Mouse (Mus musculus) adrenal gland, postnatal 10 days (tissue): ENCODE results near the gene Ubash3a. TPM values are rescaled to one million over a fixed set of nuclear protein-coding genes. Genes with fewer than 3 reads are reported as not detected.

ENCODE experiments used
- DNase-seq: peaks from one replicate; pipeline ENCODE4 v3.0.0; 2021; ENCODE audit warnings: mixed read lengths
- total RNA-seq, 2 experiments: library from RNA; stranded (reverse); gene quantifications; 2 replicates each; pipeline ENCODE4 v1.2.3; 2021

Ubash3a gene
- total RNA-seq, 2 experiments from 2014 or later, result 0.69 to 1.3 TPM

DNA sequence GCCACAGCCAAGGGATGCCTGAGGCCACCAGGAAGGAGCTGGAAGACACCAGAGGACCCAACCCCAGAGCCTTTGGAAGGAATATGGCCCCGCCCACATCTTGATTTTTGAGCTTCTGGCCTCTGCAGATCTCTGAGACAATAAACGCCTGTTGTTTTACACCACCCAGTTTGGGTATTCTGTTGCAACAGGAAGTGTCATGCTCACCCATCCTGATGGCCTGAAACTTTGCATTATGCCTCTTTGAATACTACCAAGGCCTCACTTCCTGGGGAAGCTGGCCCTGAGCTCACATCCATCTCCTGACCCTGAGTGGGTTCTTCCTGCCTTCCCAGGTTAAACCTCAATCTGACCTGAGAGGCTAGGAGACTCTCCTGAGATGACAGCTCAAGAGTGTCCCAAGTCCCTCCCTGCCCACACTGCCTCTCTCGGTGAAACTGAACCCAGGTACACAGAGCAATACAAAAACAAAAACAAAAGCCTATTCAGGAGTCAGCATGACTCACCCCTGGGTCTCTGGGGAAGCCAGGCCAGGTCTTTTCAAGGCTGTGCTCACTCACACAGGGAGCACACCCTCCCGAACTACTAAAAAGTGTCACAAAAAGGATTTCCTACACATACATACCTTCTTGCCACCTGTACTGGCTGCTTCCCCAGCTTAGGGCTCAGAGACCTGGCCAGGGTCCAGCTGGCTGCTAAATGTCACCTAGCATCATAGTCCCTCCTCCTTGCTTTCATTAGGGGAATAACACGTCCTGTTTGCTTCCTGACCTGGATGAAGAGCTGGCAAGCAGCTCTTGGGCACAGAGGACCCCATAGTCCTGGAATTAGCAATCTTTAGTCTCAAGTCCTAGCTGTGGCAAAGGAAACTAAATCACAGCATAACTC lies 8.6 kb downstream of the Ubash3a start:
- DNase-seq, result peak; percentile 37

DNA sequence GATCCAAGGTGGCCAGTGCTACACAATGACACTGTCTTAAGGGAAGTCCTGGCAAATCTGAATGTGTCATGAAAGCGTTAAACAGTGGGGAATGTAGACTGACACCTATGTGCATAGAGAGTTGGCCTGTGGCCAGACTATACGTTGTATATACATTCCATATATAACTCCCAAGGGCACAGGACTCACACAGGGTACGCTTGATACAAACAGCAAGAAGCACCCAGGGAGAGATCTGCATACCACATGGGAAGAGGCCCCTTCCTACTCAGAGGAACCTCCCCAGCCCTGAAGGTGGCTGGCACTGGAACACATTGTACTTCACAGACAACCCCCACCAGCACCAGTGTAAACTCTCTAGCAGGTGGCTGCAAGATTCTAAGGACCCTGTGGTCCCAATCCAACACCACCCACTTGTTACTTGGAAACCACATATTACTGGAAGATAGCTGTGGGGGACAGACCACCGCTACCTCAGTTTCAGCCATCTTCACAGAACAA lies 15.2 kb downstream of the Ubash3a start:
- no peak for DNase-seq

DNA sequence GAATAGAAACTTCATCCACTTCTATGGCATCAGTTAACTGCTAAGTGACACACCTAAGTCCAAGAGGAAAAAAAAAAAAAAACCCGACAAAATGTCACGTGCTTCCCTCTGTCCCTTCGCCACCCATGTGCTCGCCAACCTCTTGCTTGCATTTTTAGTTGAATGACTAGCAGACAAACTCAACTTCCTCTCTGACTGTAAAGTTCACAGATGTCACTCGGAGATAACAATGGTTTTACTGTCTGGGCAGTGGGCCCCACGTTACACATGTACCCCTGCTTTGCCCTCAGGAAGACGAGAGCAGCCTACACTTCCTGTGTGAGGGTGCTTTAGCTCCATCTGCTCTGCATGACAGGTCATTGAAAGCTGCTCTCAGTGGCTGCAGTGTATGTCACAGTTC lies 16.2 kb downstream of the Ubash3a start:
- no peak for DNase-seq

- DNase-seq, result no peak
These were observed 16.9 kb downstream of the Ubash3a start for GRCm38 (mm10) chr17:31224591-31224990.

DNA sequence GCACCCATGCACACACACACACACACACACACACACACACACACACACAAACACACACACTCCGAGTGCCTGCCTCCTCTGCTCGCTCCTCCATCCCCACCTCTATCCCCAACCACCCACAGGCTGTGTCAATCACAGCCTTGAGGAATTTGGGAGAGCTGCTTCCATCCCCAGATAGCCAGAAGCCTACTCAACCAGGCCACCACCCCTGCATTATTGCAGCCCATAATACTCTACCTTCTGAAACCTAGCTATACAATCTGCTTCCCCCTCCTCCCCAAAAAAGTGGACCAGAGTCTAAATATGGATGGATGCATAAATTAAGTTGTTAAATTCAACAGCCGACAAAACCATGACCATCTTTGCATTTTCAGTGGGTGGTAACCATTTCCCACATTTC lies 18.7 kb downstream of the Ubash3a start:
- no peak for DNase-seq

GRCm38 (mm10) chr17:31226931-31227330 lies 19.3 kb downstream of the Ubash3a start:
- no peak for DNase-seq

DNA sequence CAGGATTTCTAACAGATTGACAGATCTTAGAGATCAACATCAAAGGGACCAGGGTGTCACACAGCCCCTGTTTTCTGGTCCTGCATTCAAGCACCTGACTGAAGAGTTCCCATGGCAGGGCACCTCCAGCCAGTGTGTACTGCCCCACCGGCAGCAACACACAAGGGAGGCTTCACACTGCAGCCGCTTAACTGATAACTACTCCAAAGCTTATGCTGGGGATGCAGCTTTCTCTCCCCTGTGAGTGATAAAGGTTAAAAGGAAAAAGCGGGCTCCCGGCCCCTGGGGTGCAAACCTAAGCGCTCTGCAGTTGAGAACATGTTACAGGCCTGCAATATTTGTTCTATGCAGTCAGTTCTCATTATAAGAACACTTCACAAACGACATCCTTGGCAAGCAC lies 24.1 kb downstream of the Ubash3a start:
- DNase-seq, result no peak

GRCm38 (mm10) chr17:31232251-31233010 lies 24.8 kb downstream of the Ubash3a start:
- no peak for DNase-seq

DNA sequence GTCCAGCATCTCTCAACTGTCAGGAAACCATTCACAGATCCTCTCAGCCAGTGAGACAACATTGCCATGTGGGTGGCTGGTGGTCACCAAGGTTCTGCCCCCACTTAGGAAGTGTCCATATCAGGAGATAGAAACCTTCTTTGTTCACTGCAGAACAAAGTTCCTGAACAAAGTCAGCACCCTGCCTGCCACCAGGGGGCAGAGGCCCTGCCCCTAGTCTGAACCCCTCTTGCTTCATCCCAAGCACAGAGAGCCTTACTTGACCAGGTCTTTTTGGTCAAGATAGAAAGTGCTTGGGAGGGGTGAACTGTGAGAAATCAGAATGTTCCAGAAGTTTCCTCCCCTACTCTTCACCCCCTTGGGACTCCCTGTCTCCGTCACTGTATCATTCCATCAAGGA lies 28.2 kb downstream of the Ubash3a start:
- no peak for DNase-seq

GRCm38 (mm10) chr17:31238234-31239020 lies 30.8 kb downstream of the Ubash3a start:
- DNase-seq, result no peak

DNA sequence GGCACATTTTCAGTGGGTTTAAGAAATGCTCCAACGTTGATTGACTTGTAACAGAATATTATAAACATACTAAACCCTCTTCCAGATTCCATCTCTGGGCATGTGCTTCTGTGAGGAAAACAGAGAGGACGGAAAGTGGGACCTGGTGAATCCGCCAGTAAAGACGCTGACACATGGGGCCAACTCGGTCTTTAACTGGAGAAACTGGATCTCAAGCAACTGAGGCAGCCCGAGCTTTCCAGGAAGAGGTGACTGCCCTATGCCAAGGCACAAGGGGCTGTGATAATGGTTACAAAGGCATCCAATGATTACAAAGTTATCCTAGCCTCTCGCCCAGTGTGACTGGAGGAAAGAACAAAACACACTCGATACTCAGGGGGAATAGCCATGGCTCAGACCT lies 33.5 kb downstream of the Ubash3a start:
- DNase-seq, result no peak

DNA sequence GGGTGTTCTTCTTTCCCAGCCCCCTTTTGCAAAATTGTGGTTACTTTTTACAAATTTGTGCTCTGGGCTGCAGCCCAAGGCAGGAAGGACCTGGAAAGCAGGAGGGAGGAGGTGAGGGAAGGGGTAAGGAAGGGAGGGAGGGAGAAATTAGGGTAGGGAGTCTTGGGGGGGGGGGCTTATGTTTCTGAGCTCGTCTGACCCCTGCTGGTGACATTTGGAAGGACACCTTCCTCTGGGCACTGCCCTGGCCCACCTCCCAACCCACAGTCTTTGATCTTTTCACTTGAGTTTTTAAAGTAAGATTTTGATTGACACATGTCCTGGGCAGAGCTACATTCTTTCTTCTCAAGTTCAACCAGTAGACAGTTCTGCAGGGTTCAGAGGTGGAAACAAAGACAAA lies 35.1 kb downstream of the Ubash3a start:
- peak; percentile 51 for DNase-seq

DNA sequence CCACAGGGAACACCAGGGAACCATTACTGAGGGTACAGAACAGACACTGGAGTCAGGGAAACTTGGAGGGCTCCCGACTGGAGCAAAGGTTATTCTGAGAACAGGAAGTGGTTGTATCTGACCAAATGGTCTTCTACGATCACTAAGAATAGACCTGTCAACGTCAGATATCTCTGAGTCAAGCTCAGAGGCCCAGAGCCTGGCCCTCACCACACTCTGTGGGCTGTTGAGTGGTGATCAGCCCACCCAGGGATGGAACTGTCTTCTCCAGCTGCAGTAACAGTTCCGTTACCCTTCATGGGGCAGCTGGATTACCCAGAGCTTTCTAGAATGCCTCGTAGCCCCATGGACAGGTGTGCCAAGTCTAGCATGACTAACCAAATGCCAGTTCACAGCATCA lies 37.6 kb downstream of the Ubash3a start:
- DNase-seq, result no peak

GRCm38 (mm10) chr17:31247144-31247543 lies 39.5 kb downstream of the Ubash3a start:
- no peak for DNase-seq

DNA sequence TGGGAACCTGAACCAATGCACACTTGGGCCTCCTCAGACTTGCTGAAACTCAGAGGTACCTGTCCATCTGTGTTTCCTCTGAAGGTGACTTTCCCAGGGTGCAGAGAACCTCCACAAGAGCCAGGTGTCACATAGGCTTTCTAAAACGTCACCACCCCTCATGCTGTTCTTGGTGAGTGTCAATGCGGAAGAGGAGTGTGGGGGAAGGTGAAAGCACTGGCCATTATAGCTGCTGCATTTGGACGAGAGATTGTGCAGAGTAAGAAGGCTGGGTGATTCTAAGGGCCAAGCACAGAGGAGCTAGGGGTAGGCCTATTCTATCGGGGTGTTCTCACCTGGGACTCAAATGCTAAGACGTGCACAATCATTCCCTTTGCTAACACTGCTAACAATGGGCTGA lies 46.3 kb downstream of the Ubash3a start:
- DNase-seq, result no peak

DNA sequence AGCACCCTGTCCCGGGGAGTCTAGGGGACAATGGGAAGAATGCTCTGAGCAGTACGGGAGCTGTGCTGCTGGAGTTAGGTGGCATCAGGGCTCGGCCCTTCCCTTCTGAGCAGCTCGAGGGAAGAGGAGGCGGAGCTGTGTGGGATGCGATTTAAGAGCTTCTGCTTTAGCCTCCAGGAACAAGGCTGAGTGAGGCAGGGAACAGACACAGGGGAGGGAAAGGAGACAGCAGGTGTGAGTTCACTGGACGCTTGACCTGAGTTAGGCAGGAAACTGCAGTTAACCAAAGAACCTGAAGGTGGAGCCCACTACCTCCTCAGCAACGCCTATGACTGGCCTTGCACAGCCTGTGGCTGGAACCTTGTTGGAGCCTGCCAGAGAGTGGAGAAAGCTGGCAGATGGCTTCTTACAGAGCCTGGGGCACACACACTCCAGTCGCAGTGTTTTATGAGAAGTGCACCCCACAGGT lies 46.8 kb downstream of the Ubash3a start:
- peak; percentile 89 for DNase-seq

DNA sequence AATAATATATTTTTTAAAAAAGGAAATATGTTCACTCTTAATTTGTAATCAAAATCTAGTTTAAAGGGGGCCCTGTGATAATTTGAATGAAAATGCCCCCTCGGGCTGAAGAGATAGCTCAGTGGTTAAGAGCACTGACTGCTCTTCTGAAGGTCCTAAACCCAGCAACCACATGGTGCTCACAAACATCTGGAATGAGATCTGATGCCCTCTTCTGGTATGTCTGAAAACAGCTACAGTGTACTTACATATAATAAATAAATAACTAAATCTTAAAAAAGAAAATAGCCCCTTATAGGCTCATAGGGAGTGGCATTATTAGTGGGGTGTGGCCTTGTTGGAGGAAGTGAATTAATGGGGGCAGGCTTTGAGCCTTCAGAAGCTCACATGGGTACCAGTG lies 49.5 kb downstream of the Ubash3a start:
- no peak for DNase-seq

- no peak for DNase-seq
These were observed 50.2 kb downstream of the Ubash3a start for GRCm38 (mm10) chr17:31257898-31258297.

- no peak for DNase-seq
These were observed 50.7 kb downstream of the Ubash3a start for GRCm38 (mm10) chr17:31258310-31258865.

DNA sequence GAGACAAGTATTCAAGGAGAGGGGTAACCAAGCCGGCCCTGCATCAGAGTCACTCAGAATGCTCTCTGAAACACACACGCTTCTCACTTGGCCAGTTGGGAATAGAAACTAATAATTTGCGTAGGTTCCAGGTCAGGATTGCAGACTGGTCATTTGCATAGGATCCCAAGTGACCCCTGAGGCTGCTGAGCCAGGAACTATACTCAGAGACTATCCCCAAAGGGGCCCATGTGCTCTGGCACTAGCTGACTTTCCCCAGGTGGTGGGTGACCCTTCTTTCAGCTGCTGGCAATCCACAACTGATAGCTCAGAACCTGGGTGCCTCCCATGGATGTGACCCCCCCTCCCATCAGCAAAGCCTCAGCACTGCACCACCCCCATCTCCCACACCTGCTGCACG lies 51.5 kb downstream of the Ubash3a start:
- peak; percentile 60 for DNase-seq

DNA sequence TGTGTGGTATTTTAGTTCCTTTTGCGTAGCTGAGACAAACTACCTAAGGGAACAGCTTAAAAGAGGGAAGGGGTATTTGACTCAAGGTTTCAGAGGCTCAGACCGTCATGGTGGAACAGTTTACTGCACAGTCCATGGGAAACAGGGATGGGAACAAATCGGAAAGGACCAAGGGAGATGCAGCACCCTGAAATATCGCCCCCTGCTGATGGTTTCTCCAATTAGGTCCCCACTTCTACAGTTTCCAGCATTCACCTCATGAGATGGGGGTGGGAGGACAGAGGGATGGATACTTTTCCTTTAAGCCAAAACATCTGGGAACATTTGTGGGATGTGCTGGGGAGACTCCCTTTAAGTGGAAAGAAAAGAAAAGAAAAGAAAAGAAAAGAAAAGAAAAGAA lies 52.2 kb downstream of the Ubash3a start:
- no peak for DNase-seq

DNA sequence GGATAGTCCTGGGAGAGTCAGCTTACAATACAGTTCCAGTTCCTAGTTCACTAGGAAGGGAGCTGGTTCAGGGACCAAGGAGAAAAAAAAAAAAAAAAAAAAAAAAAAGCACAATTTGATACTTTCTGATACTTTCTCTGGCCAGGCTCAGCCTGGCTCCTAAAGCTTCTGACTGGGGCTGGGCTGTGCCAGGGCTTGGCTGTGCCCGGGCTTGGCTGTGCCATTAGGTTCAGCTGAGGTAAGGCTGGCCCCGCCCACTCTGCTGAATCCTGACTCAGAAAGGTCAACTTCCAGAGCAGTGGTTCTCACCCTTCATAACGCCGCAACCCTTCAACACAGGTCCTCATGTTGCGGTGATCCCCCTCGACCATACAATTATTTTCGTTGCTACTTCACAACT lies 52.8 kb downstream of the Ubash3a start:
- DNase-seq, result peak; percentile 94
